Comparison of ENCODE assay signal across 16 mouse cellular contexts in genomic region chr19:44457359-44458055, GRCm38 (mm10). TPM values are rescaled to one million over a fixed set of nuclear protein-coding genes. Genes with fewer than 3 reads are reported as not detected.
A peak's percentile ranks its signal among the peaks of the same experiment; 100 is the strongest.
DNase-seq lines count a peak whose midpoint lies in the region; ATAC-seq and TF ChIP-seq lines count a peak whose summit lies in the region.
"Had no signal": no experiment of that assay in that cellular context is flagged by ENCODE, and none has a peak within 500 bp of the region (broad histone marks: within the 10 kb centered on the region; RNA-seq: fewer than 3 reads in every experiment).

No protein-coding gene starts in this region.

- H3K4me3 ChIP-seq in kidney, embryonic 16.5 days (ENCODE audit: low read length): no peak overlapping the region
- no peak overlapping the region for H3K4me3 ChIP-seq in thymus, adult 2 months (ENCODE audit: control insufficient read depth, insufficient read depth, low read length)
- no peak overlapping the region for H3K4me3 ChIP-seq in embryonic facial prominence, embryonic 14.5 days (ENCODE audit: low read depth, low read length)
- H3K4me3 ChIP-seq: heart, adult 2 months; limb, embryonic 13.5 days; midbrain, embryonic 13.5 days; neural tube, embryonic 12.5 days had no signal

- ATAC-seq in kidney, embryonic 16.5 days (ENCODE audit: low FRiP score, low TSS enrichment): peak; percentile 69; the same call in 1 of the 2 replicates
- ATAC-seq in embryonic facial prominence, embryonic 14.5 days (ENCODE audit: low read depth): 0 out of 2 replicates have a peak, but pooled peaks have one; percentile 41
- ATAC-seq: activated CD4-positive, CD25-positive, alpha-beta regulatory T cell, adult 4 months; midbrain, embryonic 13.5 days had no signal

- 56% methylated on average over 3 of the region's 3 CpGs for whole genome bisulfite sequencing in kidney, embryonic 16.5 days
- 49% methylated on average over 3 of the region's 3 CpGs for WGBS in thymus, adult 2 months
- WGBS in embryonic facial prominence, embryonic 14.5 days: 89% methylated on average over 2 of the region's 3 CpGs

- no peaks in the 10 kb centered on the region for H3K27me3 ChIP-seq in kidney, embryonic 16.5 days (ENCODE audit: insufficient read depth, low read length)
- H3K27me3 ChIP-seq in thymus, adult 2 months (ENCODE audit: control insufficient read depth, insufficient read depth, low read length): no peaks in the 10 kb centered on the region
- no peaks in the 10 kb centered on the region for H3K27me3 ChIP-seq in embryonic facial prominence, embryonic 14.5 days (replicated peaks; ENCODE audit: control insufficient read depth, insufficient read depth, low read length)
- H3K27me3 ChIP-seq: neural tube, embryonic 12.5 days had no signal

- H3K27ac ChIP-seq in kidney, embryonic 16.5 days (ENCODE audit: low read length): no peak overlapping the region
- no peak overlapping the region for H3K27ac ChIP-seq in thymus, adult 2 months (ENCODE audit: control insufficient read depth, insufficient read depth, low read length)
- no peak overlapping the region for H3K27ac ChIP-seq in embryonic facial prominence, embryonic 14.5 days (replicated peaks; ENCODE audit: low read depth, low read length)
- H3K27ac ChIP-seq: heart, adult 2 months; hindbrain, embryonic 14.5 days; limb, embryonic 13.5 days; midbrain, embryonic 13.5 days; neural tube, embryonic 12.5 days had no signal

- no peak overlapping the region for H3K4me2 ChIP-seq in kidney, embryonic 16.5 days (replicated peaks; ENCODE audit: low read depth, low read length)
- H3K4me2 ChIP-seq in embryonic facial prominence, embryonic 14.5 days (ENCODE audit: low read depth, low read length): no peak overlapping the region
- H3K4me2 ChIP-seq: hindbrain, embryonic 14.5 days; limb, embryonic 13.5 days; midbrain, embryonic 13.5 days; neural tube, embryonic 12.5 days had no signal

- no peak for TF ChIP-seq CTCF in thymus, adult 2 months (IDR thresholded peaks at IDR 0.05; ENCODE audit: borderline replicate concordance, control insufficient read depth, extremely low read depth, insufficient read depth, low read length, poor library complexity)

- no peak for TF ChIP-seq POLR2A in thymus, adult 2 months (IDR thresholded peaks at IDR 0.05; ENCODE audit: control insufficient read depth, extremely low read depth, insufficient read depth, low read length, poor library complexity)

- H3K36me3 ChIP-seq in kidney, embryonic 16.5 days (ENCODE audit: insufficient read depth, low read length): no peaks in the 10 kb centered on the region
- no peaks in the 10 kb centered on the region for H3K36me3 ChIP-seq in thymus, adult 2 months (ENCODE audit: control insufficient read depth, insufficient read depth, low read length)
- no peaks in the 10 kb centered on the region for H3K36me3 ChIP-seq in embryonic facial prominence, embryonic 14.5 days (ENCODE audit: control insufficient read depth, insufficient read depth, low read length)
- H3K36me3 ChIP-seq: limb, embryonic 13.5 days; midbrain, embryonic 13.5 days; neural tube, embryonic 12.5 days had no signal

- no peak overlapping the region for H3K9ac ChIP-seq in kidney, embryonic 16.5 days (replicated peaks; ENCODE audit: low read length)
- H3K9ac ChIP-seq in embryonic facial prominence, embryonic 14.5 days (ENCODE audit: low read depth, low read length): no peak overlapping the region
- H3K9ac ChIP-seq: hindbrain, embryonic 14.5 days; limb, embryonic 13.5 days; midbrain, embryonic 13.5 days; neural tube, embryonic 12.5 days had no signal

- H3K4me1 ChIP-seq in kidney, embryonic 16.5 days (ENCODE audit: insufficient read depth, low read length): peaks cover 3% of the 10 kb centered on the region; the same call in 1 of the 2 replicates
- H3K4me1 ChIP-seq in thymus, adult 2 months (replicated peaks; ENCODE audit: control insufficient read depth, insufficient read depth, low read length): peaks cover 23% of the 10 kb centered on the region
- H3K4me1 ChIP-seq in embryonic facial prominence, embryonic 14.5 days (ENCODE audit: control insufficient read depth, insufficient read depth, low read length): no peaks in the 10 kb centered on the region
- H3K4me1 ChIP-seq: midbrain, embryonic 13.5 days; neural tube, embryonic 12.5 days had no signal

- H3K9me3 ChIP-seq in kidney, embryonic 16.5 days (ENCODE audit: low read length): no peaks in the 10 kb centered on the region
- no peaks in the 10 kb centered on the region for H3K9me3 ChIP-seq in embryonic facial prominence, embryonic 14.5 days (ENCODE audit: control insufficient read depth, low read length)
- H3K9me3 ChIP-seq: limb, embryonic 13.5 days; midbrain, embryonic 13.5 days; neural tube, embryonic 12.5 days had no signal

- DNase-seq in kidney, postnatal 25 days: no peak
- peak; percentile 19 for DNase-seq in thymus, postnatal 25 days
- DNase-seq in thymus, adult 2 months: no peak
- DNase-seq in embryonic facial prominence, embryonic 14.5 days (ENCODE audit: low spot score): no peak
- DNase-seq in right cerebral cortex, postnatal 4 days: no peak
- no peak for DNase-seq in layer of hippocampus, postnatal 25 days (ENCODE audit: extremely low spot score in 1 of 2, low spot score in 1 of 2)
- DNase-seq: cerebellum, adult 8-10 months; kidney, postnatal 14 days; lung, postnatal 36 days had no signal

RNA-seq across cellular contexts. Expression of gene Wnt8b, which starts 35.8 kb away (rescaled TPM):
- polyA plus RNA-seq in kidney, embryonic 16.5 days (2015; fragmentation: Nextera tagmentation; extraction: Ambion mirVana): 2.6 and 2.8 TPM in 2 replicates
- polyA plus RNA-seq in thymus, adult 2 months (2012; rRNA removed): 6.1 and 6.6 TPM in 2 replicates
- 0.14 and 0.34 TPM in 2 replicates for polyA plus RNA-seq in embryonic facial prominence, embryonic 14.5 days (2014; fragmentation: Nextera tagmentation; extraction: Ambion mirVana)
- total RNA-seq in layer of hippocampus, postnatal 25 days (2021): under 1 TPM in 1 of 2 experiments, not detected in 1; 0.09 TPM
- total RNA-seq: heart, adult 2 months had no signal
- polyA plus RNA-seq: activated CD4-positive, CD25-positive, alpha-beta regulatory T cell, adult 4 months; heart, adult 2 months; hindbrain, embryonic 14.5 days had no signal

RNA-seq across cellular contexts. Expression of gene Scd1, which starts 49.8 kb away (rescaled TPM):
- 3.1 and 3.3 TPM in 2 replicates for polyA plus RNA-seq in kidney, embryonic 16.5 days (2015; fragmentation: Nextera tagmentation; extraction: Ambion mirVana)
- 776 and 1,634 TPM in 2 replicates for polyA plus RNA-seq in thymus, adult 2 months (2012; rRNA removed)
- 7.6 and 8.0 TPM in 2 replicates for polyA plus RNA-seq in embryonic facial prominence, embryonic 14.5 days (2014; fragmentation: Nextera tagmentation; extraction: Ambion mirVana)
- total RNA-seq in layer of hippocampus, postnatal 25 days (2021): 100 to 1,000 TPM; 139 to 156 TPM

Comparison
In these comparisons a context has a peak if more than half of its experiments do, and no peak if none do; other contexts are left out.
1. RNA of gene Scd1, which starts 49.8 kb away (polyA plus RNA-seq): 776 to 1,634 TPM in thymus, adult 2 months; 7.6 to 8.0 TPM in embryonic facial prominence, embryonic 14.5 days and 3.1 to 3.3 TPM in kidney, embryonic 16.5 days; every median in the first group is over 10 times any median in the second.